Mouse (Mus musculus): ENCODE data around the gene Prdm16. TPM values are rescaled to one million over a fixed set of nuclear protein-coding genes. Genes with fewer than 3 reads are reported as not detected.

Gene Prdm16
- polyA plus RNA-seq, 1 experiment from 2014 or later: 2.2 TPM

DNA sequence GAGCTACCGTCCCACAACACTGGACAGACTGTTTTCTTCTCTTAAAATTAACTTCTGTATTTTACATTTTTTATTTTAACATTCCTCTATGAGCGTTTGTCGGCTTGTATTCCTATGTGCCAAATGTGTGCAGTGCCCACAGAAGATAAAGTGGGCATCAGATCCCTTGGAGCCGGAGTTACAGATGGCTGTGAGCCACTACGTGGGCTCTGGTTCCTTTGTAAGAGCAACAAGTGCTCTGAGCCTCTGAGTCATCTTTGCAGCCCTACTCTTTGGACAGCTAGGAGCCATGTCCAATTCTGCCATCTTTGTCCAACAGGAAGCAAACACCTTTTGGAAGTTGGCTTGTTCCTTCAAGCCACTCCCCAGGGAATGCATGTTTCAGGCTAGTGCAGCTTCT, 78.6 kb downstream of the Prdm16 start:
- 74% methylated on average over 5 of the region's 5 CpGs for WGBS (ENCODE audit: insufficient replicate concordance)
- DNase-seq: no peak

DNA sequence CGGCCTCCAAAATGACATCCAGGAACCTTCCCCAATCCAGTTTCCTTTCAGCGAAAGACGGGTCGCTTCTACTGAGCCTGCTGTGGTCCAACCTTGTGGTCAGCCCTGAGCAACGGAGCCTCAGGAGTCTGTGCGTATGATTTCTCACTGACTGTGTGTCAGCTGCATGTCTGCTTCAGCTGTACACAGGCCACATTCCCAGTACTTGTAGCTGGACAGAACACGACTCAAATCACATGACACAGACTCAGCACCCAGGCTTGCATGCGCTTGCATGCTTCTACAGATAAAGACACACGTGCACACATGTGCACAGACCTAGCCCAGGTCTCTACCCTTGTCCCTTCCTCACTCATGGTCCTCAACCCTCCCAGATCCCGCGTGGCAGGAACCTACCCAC, 79.5 kb downstream of the Prdm16 start:
- Histone ChIP-seq H3K4me2 (ENCODE audit: low read depth, low read length) (no peak overlapping the region), H3K4me3 (ENCODE audit: low read depth, low read length) (no peak overlapping the region), H3K36me3 (replicated peaks; ENCODE audit: insufficient read depth, low read length) (no peaks in the 10 kb centered on the region), H3K4me1 (ENCODE audit: insufficient read depth) (no peaks in the 10 kb centered on the region), H3K9me3 (ENCODE audit: low read length) (no peaks in the 10 kb centered on the region), H3K27me3 (ENCODE audit: insufficient read depth, low read length) (no peaks in the 10 kb centered on the region), H3K9ac (replicated peaks) (no peak overlapping the region), H3K27ac (ENCODE audit: low read depth) (no peak overlapping the region)
- no peak for TF ChIP-seq CTCF (IDR thresholded peaks at IDR 0.05; ENCODE audit: low read depth)
- TF ChIP-seq EP300 (IDR thresholded peaks at IDR 0.05; ENCODE audit: low read depth): no peak
- ATAC-seq: no peak
- no peak for DNase-seq
- 55% methylated on average over 11 of the region's 11 CpGs for WGBS (ENCODE audit: insufficient replicate concordance)

More for the DNA sequence above, 78.6 kb downstream of the Prdm16 start:
- Histone ChIP-seq H3K4me3 (ENCODE audit: low read depth, low read length) (no peak overlapping the region), H3K9me3 (ENCODE audit: low read length) (no peaks in the 10 kb centered on the region), H3K27ac (ENCODE audit: low read depth) (no peak overlapping the region), H3K36me3 (replicated peaks; ENCODE audit: insufficient read depth, low read length) (no peaks in the 10 kb centered on the region), H3K9ac (replicated peaks) (no peak overlapping the region), H3K27me3 (ENCODE audit: insufficient read depth, low read length) (no peaks in the 10 kb centered on the region), H3K4me2 (ENCODE audit: low read depth, low read length) (no peak overlapping the region), H3K4me1 (ENCODE audit: insufficient read depth) (no peaks in the 10 kb centered on the region)
- no peak for ATAC-seq
- TF ChIP-seq CTCF (IDR thresholded peaks at IDR 0.05; ENCODE audit: low read depth) (no peak), EP300 (IDR thresholded peaks at IDR 0.05; ENCODE audit: low read depth) (no peak)

DNA sequence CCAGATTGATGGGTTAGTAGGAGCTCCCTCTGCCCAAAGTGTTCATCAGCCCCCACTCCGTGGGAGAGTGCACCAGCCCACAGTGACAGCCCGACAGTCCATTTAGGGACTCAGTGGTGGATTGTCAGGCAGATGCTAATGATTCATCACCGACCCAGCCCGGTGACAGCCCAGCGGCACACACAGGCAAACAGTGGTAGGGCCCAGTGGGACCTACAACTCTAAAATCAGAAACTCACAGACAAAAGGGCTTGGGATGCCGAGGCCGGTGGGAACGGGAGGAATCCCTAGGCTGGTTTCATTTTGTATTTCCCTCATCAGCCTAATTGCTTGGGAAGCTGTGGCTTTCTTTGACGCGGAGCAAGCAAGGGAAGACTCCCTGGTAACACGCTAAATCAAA, 80.3 kb downstream of the Prdm16 start:
- ATAC-seq (no peak), DNase-seq (no peak)
- Histone ChIP-seq H3K27me3 (ENCODE audit: insufficient read depth, low read length) (no peaks in the 10 kb centered on the region), H3K36me3 (replicated peaks; ENCODE audit: insufficient read depth, low read length) (no peaks in the 10 kb centered on the region), H3K4me2 (ENCODE audit: low read depth, low read length) (no peak overlapping the region), H3K9me3 (ENCODE audit: low read length) (no peaks in the 10 kb centered on the region), H3K27ac (ENCODE audit: low read depth) (no peak overlapping the region), H3K4me3 (ENCODE audit: low read depth, low read length) (no peak overlapping the region), H3K9ac (replicated peaks) (no peak overlapping the region), H3K4me1 (ENCODE audit: insufficient read depth) (no peaks in the 10 kb centered on the region)
- TF ChIP-seq CTCF (IDR thresholded peaks at IDR 0.05; ENCODE audit: low read depth) (no peak), EP300 (IDR thresholded peaks at IDR 0.05; ENCODE audit: low read depth) (no peak)
- 81% methylated on average over 11 of the region's 11 CpGs for WGBS (ENCODE audit: insufficient replicate concordance)

DNA sequence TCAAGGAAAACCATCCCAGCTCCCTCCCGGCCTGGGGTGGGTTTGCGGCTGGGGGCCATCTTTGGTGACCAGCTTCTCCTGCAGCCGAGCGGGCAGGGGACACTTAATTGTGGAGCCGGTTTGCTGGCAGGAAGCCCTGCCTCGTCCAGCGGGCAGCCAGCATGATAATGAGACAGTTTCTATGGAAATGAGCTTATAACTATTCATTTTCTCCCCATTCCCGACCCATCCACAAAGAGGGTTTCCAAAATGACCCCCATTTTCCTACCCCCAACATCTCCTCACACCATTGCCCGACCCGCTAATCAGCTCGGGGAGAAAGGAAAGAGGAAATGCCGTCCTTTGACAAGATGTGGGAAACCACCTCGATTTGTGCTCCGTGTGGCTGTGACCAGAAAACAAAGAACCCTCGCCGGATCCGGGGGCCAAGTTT, 86.7 kb downstream of the Prdm16 start:
- H3K36me3 ChIP-seq (replicated peaks; ENCODE audit: insufficient read depth, low read length): no peaks in the 10 kb centered on the region
- no peaks in the 10 kb centered on the region for H3K9me3 ChIP-seq (ENCODE audit: low read length)
- peak overlapping the region; percentile 42 for H3K4me2 ChIP-seq (ENCODE audit: low read depth, low read length)
- no peaks in the 10 kb centered on the region for H3K27me3 ChIP-seq (ENCODE audit: insufficient read depth, low read length)
- 29% methylated on average over 17 of the region's 17 CpGs for WGBS (ENCODE audit: insufficient replicate concordance)
- no peak for DNase-seq
- no peak overlapping the region for H3K4me3 ChIP-seq (ENCODE audit: low read depth, low read length)
- TF ChIP-seq CTCF (IDR thresholded peaks at IDR 0.05; ENCODE audit: low read depth) (no peak), EP300 (IDR thresholded peaks at IDR 0.05; ENCODE audit: low read depth) (no peak)
- ATAC-seq: no peak
- no peak overlapping the region for H3K9ac ChIP-seq (replicated peaks)
- 0 out of 2 replicates have a peak, but pooled peaks cover 3% of the 10 kb centered on the region for H3K4me1 ChIP-seq (ENCODE audit: insufficient read depth)
- H3K27ac ChIP-seq (ENCODE audit: low read depth): no peak overlapping the region

DNA sequence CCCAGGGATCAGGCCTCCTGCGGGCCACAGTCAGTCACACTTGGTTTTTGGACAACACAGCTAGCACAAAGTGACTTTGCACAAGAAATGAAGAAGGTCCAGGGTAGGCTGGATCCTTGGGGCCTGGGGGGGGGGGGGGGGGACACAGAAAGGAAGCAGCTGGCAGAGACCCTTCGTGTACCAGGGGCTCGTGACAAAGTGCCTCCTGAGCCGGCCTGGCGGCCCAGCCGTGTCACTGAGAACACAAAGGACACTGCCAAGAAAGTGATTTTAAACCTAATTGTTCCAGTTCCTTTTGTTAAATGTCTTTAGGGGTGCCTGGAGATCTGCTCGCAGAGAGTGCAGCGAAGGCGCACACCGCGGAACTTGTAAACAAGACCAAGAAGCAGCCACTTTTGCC, 87.2 kb downstream of the Prdm16 start:
- Histone ChIP-seq H3K36me3 (replicated peaks; ENCODE audit: insufficient read depth, low read length) (no peaks in the 10 kb centered on the region), H3K27me3 (ENCODE audit: insufficient read depth, low read length) (no peaks in the 10 kb centered on the region), H3K4me1 (ENCODE audit: insufficient read depth) (0 out of 2 replicates have a peak, but pooled peaks cover 3% of the 10 kb centered on the region), H3K9me3 (ENCODE audit: low read length) (no peaks in the 10 kb centered on the region), H3K4me3 (ENCODE audit: low read depth, low read length) (no peak overlapping the region), H3K27ac (ENCODE audit: low read depth) (no peak overlapping the region), H3K9ac (replicated peaks) (no peak overlapping the region), H3K4me2 (ENCODE audit: low read depth, low read length) (peak overlapping the region; percentile 42)
- TF ChIP-seq CTCF (IDR thresholded peaks at IDR 0.05; ENCODE audit: low read depth) (no peak), EP300 (IDR thresholded peaks at IDR 0.05; ENCODE audit: low read depth) (no peak)
- ATAC-seq (no peak), DNase-seq (no peak)
- 66% methylated on average over 11 of the region's 11 CpGs for WGBS (ENCODE audit: insufficient replicate concordance)

DNA sequence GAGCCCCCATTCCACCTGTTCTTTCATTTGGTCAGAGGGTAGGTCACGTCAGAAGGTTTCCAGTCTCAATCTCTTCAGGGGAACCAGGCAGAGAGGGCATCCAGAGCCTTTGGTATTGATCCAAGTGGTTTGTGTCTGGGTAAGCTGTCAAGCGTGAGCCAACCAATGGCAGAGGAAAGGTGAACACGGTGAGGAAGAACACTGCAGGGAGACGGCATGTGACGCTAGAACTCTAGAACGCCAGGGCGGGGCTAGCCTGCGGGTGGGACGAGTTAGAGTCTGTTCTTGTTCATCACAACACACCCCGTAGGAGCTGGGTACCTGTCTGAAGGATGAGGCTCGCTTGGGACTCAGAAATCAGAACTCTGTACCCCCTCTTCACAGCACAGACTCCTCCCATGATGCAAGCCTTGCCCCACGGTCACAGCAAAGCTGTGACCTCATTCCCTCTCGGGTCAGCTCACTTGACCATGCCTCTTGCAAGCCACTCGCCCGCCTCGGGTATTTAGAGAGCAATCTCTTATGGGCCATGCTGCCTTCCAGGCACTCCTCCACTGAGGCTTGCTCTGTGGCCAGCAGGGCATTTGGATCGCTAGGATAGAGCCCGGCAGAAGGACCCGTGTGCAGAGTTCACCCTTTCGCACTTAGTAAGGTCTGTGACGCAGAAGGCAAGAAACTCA, 89.4 kb downstream of the Prdm16 start:
- H3K27ac ChIP-seq (ENCODE audit: low read depth): no peak overlapping the region
- no peaks in the 10 kb centered on the region for H3K36me3 ChIP-seq (replicated peaks; ENCODE audit: insufficient read depth, low read length)
- H3K4me2 ChIP-seq (ENCODE audit: low read depth, low read length): no peak overlapping the region
- H3K9ac ChIP-seq (replicated peaks): no peak overlapping the region
- peaks cover 13% of the 10 kb centered on the region for H3K4me1 ChIP-seq (ENCODE audit: insufficient read depth)
- H3K27me3 ChIP-seq (ENCODE audit: insufficient read depth, low read length): no peaks in the 10 kb centered on the region
- no peak overlapping the region for H3K4me3 ChIP-seq (ENCODE audit: low read depth, low read length)
- no peaks in the 10 kb centered on the region for H3K9me3 ChIP-seq (ENCODE audit: low read length)
- DNase-seq (no peak), ATAC-seq (no peak)
- TF ChIP-seq CTCF (IDR thresholded peaks at IDR 0.05; ENCODE audit: low read depth) (no peak), EP300 (IDR thresholded peaks at IDR 0.05; ENCODE audit: low read depth) (no peak)
- 76% methylated on average over 21 of the region's 21 CpGs for WGBS (ENCODE audit: insufficient replicate concordance)

All from liver, postnatal 0 days (tissue).